Mouse (Mus musculus) heart, postnatal 4 days (tissue): ENCODE results near the gene Ndufa4l2. TPM values are rescaled to one million over a fixed set of nuclear protein-coding genes. Genes with fewer than 3 reads are reported as not detected.

Source experiments
- total RNA-seq, 2 experiments: library from RNA; stranded (reverse); gene quantifications; 2 replicates each; pipeline ENCODE4 v1.2.3; 2021

Ndufa4l2 gene
- total RNA-seq, 2 experiments from 2014 or later, result 34.2 to 34.9 TPM

Other genes with a start within 250 kb of the Ndufa4l2 start
- 100 to 1,000 TPM; 151 to 159 TPM for gene Dctn2, start 248.6 kb upstream of the Ndufa4l2 start, total RNA-seq
- 10 to 100 TPM; 41.7 to 43.2 TPM for gene Mbd6, start 225.9 kb upstream of the Ndufa4l2 start, total RNA-seq
- gene Mars, start 203.2 kb upstream of the Ndufa4l2 start, total RNA-seq, result 10 to 100 TPM; 49.6 to 50.1 TPM
- 1 to 10 TPM; 2.0 to 2.9 TPM for gene Arhgap9, start 193.0 kb upstream of the Ndufa4l2 start, total RNA-seq
- gene Gli1, start 173.0 kb upstream of the Ndufa4l2 start, total RNA-seq, result 1 to 10 TPM; 4.0 to 4.1 TPM
- gene Inhbe, start 160.6 kb upstream of the Ndufa4l2 start, total RNA-seq, result not detected
- not detected for gene Inhbc, start 144.5 kb upstream of the Ndufa4l2 start, total RNA-seq
- gene R3hdm2, start 134.6 kb upstream of the Ndufa4l2 start, total RNA-seq, result 100 to 1,000 TPM; 115 to 116 TPM
- gene Stac3, start 13.3 kb upstream of the Ndufa4l2 start, total RNA-seq, result 1 to 10 TPM; 1.8 to 1.9 TPM
- gene Shmt2, start 7.5 kb downstream of the Ndufa4l2 start, total RNA-seq, result 10 to 100 TPM; 43.7 to 45.1 TPM
- under 1 TPM; 0.83 to 0.97 TPM for gene Nxph4, start 19.6 kb downstream of the Ndufa4l2 start, total RNA-seq
- gene Lrp1, start 106.2 kb downstream of the Ndufa4l2 start, total RNA-seq, result 10 to 100 TPM; 68.8 to 73.0 TPM
- gene Stat6, start 128.0 kb downstream of the Ndufa4l2 start, total RNA-seq, result 10 to 100 TPM; 41.7 to 42.1 TPM
- gene Nemp1, start 151.9 kb downstream of the Ndufa4l2 start, total RNA-seq, result 1 to 10 TPM; 8.9 TPM
- 10 to 100 TPM; 13.5 to 14.9 TPM for gene Nab2, start 153.6 kb downstream of the Ndufa4l2 start, total RNA-seq
- under 1 TPM; 0.10 to 0.36 TPM for gene Myo1a, start 190.2 kb downstream of the Ndufa4l2 start, total RNA-seq
- gene Tac2, start 209.5 kb downstream of the Ndufa4l2 start, total RNA-seq, result not detected
- gene Zbtb39, start 224.6 kb downstream of the Ndufa4l2 start, total RNA-seq, result 1 to 10 TPM; 9.6 to 9.8 TPM
- 1 to 10 TPM; 5.6 to 6.8 TPM for gene Gpr182, start 236.8 kb downstream of the Ndufa4l2 start, total RNA-seq
- under 1 TPM; 0.14 TPM for gene Rdh1, start 244.8 kb downstream of the Ndufa4l2 start, total RNA-seq
- under 1 TPM in 1 of 2 experiments, not detected in 1; 0.14 TPM for gene Rdh16f1, start 244.8 kb downstream of the Ndufa4l2 start, total RNA-seq